Mouse (Mus musculus): ENCODE measurements at regions not wholly inside any gene's neighbourhood (a gene's known extent, or its start where the extent isn't known, plus 50 kb on each side); places are given as distances from the start of the nearest gene placed in this dataset.

GRCm38 (mm10) chr8:26845481-26846194 is 131.5 kb upstream of the Zfp703 start:
- H3K27ac ChIP-seq = no peak overlapping the region
- peaks cover 12% of the 10 kb centered on the region for H3K4me1 ChIP-seq
- no peaks in the 10 kb centered on the region for H3K36me3 ChIP-seq (replicated peaks)
- no peaks in the 10 kb centered on the region for H3K9me3 ChIP-seq
- H3K9ac ChIP-seq = no peak overlapping the region
- WGBS = 62% methylated on average over 11 of the region's 11 CpGs
- no peak overlapping the region for H3K4me3 ChIP-seq (replicated peaks)
- ATAC-seq (ENCODE audit: low FRiP score) = no peak
- H3K27me3 ChIP-seq = 0 out of 2 replicates have a peak, but pooled peaks cover 3% of the 10 kb centered on the region
- H3K4me2 ChIP-seq = no peak overlapping the region

- ATAC-seq (ENCODE audit: low FRiP score) = no peak
- Histone ChIP-seq H3K9me3 (no peaks in the 10 kb centered on the region), H3K4me1 (peaks cover 5% of the 10 kb centered on the region; the same call in 1 of the 2 replicates), H3K9ac (no peak overlapping the region), H3K27me3 (no peaks in the 10 kb centered on the region), H3K27ac (no peak overlapping the region), H3K4me2 (no peak overlapping the region), H3K4me3 (replicated peaks) (no peak overlapping the region), H3K36me3 (replicated peaks) (no peaks in the 10 kb centered on the region)
- WGBS = 90% methylated on average over 9 of the region's 9 CpGs
Measured at GRCm38 (mm10) chr8:26847009-26847408, 130.1 kb upstream of the Zfp703 start.

- WGBS = 87% methylated on average over 17 of the region's 17 CpGs
- H3K4me1 ChIP-seq = peaks cover 5% of the 10 kb centered on the region; the same call in 1 of the 2 replicates
- H3K27ac ChIP-seq = no peak overlapping the region
Measured at GRCm38 (mm10) chr8:26848098-26848772, 128.9 kb upstream of the Zfp703 start.

GRCm38 (mm10) chr8:26848955-26849684 is 128.0 kb upstream of the Zfp703 start:
- WGBS = 84% methylated on average over 19 of the region's 19 CpGs
- Histone ChIP-seq H3K4me3 (replicated peaks) (no peak overlapping the region), H3K27me3 (no peaks in the 10 kb centered on the region), H3K36me3 (replicated peaks) (no peaks in the 10 kb centered on the region), H3K4me2 (no peak overlapping the region), H3K9me3 (no peaks in the 10 kb centered on the region), H3K4me1 (peaks cover 5% of the 10 kb centered on the region; the same call in 1 of the 2 replicates), H3K9ac (no peak overlapping the region), H3K27ac (no peak overlapping the region)
- no peak for ATAC-seq (ENCODE audit: low FRiP score)

More at GRCm38 (mm10) chr8:26848098-26848772, 128.9 kb upstream of the Zfp703 start:
- Histone ChIP-seq H3K9me3 (no peaks in the 10 kb centered on the region), H3K9ac (no peak overlapping the region), H3K4me3 (replicated peaks) (no peak overlapping the region), H3K27me3 (no peaks in the 10 kb centered on the region), H3K4me2 (no peak overlapping the region), H3K36me3 (replicated peaks) (no peaks in the 10 kb centered on the region)
- ATAC-seq (ENCODE audit: low FRiP score) = no peak

- WGBS = 85% methylated on average over 18 of the region's 18 CpGs
- Histone ChIP-seq H3K9me3 (no peaks in the 10 kb centered on the region), H3K4me2 (no peak overlapping the region), H3K27ac (no peak overlapping the region), H3K9ac (no peak overlapping the region), H3K27me3 (no peaks in the 10 kb centered on the region), H3K4me3 (replicated peaks) (no peak overlapping the region), H3K4me1 (no peaks in the 10 kb centered on the region), H3K36me3 (replicated peaks) (no peaks in the 10 kb centered on the region)
- ATAC-seq (ENCODE audit: low FRiP score) = no peak
Measured at GRCm38 (mm10) chr8:26851871-26852800, 125.0 kb upstream of the Zfp703 start.

GRCm38 (mm10) chr8:26852921-26853320 is 124.2 kb upstream of the Zfp703 start:
- no peak for ATAC-seq (ENCODE audit: low FRiP score)
- 88% methylated on average over 8 of the region's 8 CpGs for WGBS

GRCm38 (mm10) chr8:26854557-26855238 is 122.4 kb upstream of the Zfp703 start:
- WGBS = 79% methylated on average over 12 of the region's 12 CpGs
- no peak overlapping the region for H3K4me3 ChIP-seq (replicated peaks)
- H3K36me3 ChIP-seq (replicated peaks) = no peaks in the 10 kb centered on the region
- H3K9me3 ChIP-seq = no peaks in the 10 kb centered on the region
- H3K4me2 ChIP-seq = no peak overlapping the region
- H3K27ac ChIP-seq = no peak overlapping the region
- H3K4me1 ChIP-seq = no peaks in the 10 kb centered on the region
- H3K9ac ChIP-seq = no peak overlapping the region
- ATAC-seq (ENCODE audit: low FRiP score) = no peak
- H3K27me3 ChIP-seq = no peaks in the 10 kb centered on the region

More at GRCm38 (mm10) chr8:26852921-26853320, 124.2 kb upstream of the Zfp703 start:
- no peaks in the 10 kb centered on the region for H3K36me3 ChIP-seq (replicated peaks)
- H3K4me1 ChIP-seq = no peaks in the 10 kb centered on the region
- no peak overlapping the region for H3K4me2 ChIP-seq
- no peaks in the 10 kb centered on the region for H3K9me3 ChIP-seq
- no peak overlapping the region for H3K4me3 ChIP-seq (replicated peaks)
- H3K27me3 ChIP-seq = no peaks in the 10 kb centered on the region
- no peak overlapping the region for H3K9ac ChIP-seq
- no peak overlapping the region for H3K27ac ChIP-seq

GRCm38 (mm10) chr8:26855256-26855655 is 121.9 kb upstream of the Zfp703 start:
- ATAC-seq (ENCODE audit: low FRiP score) = no peak
- H3K36me3 ChIP-seq (replicated peaks) = no peaks in the 10 kb centered on the region
- H3K4me3 ChIP-seq (replicated peaks) = no peak overlapping the region
- no peak overlapping the region for H3K4me2 ChIP-seq
- WGBS = 83% methylated on average over 6 of the region's 6 CpGs
- H3K27ac ChIP-seq = no peak overlapping the region
- no peaks in the 10 kb centered on the region for H3K9me3 ChIP-seq
- no peaks in the 10 kb centered on the region for H3K4me1 ChIP-seq
- no peaks in the 10 kb centered on the region for H3K27me3 ChIP-seq
- no peak overlapping the region for H3K9ac ChIP-seq

- Histone ChIP-seq H3K27ac (no peak overlapping the region), H3K4me3 (replicated peaks) (no peak overlapping the region), H3K9me3 (no peaks in the 10 kb centered on the region), H3K4me1 (no peaks in the 10 kb centered on the region), H3K27me3 (no peaks in the 10 kb centered on the region), H3K9ac (no peak overlapping the region), H3K36me3 (replicated peaks) (no peaks in the 10 kb centered on the region), H3K4me2 (no peak overlapping the region)
- 97% methylated on average over 2 of the region's 2 CpGs for WGBS
- ATAC-seq (ENCODE audit: low FRiP score) = no peak
Measured at GRCm38 (mm10) chr8:26864571-26864970, 112.6 kb upstream of the Zfp703 start.

- ATAC-seq (ENCODE audit: low FRiP score) = no peak
- no peak overlapping the region for H3K4me2 ChIP-seq
- no peak overlapping the region for H3K27ac ChIP-seq
- WGBS = 94% methylated on average over 10 of the region's 10 CpGs
- H3K9me3 ChIP-seq = peaks cover 1% of the 10 kb centered on the region
- H3K4me3 ChIP-seq (replicated peaks) = no peak overlapping the region
- no peaks in the 10 kb centered on the region for H3K27me3 ChIP-seq
- no peaks in the 10 kb centered on the region for H3K36me3 ChIP-seq (replicated peaks)
- H3K9ac ChIP-seq = no peak overlapping the region
- H3K4me1 ChIP-seq = no peaks in the 10 kb centered on the region
Measured at GRCm38 (mm10) chr8:26864971-26865370, 112.2 kb upstream of the Zfp703 start.

GRCm38 (mm10) chr8:26868101-26868848 is 108.8 kb upstream of the Zfp703 start:
- H3K4me3 ChIP-seq (replicated peaks) = no peak overlapping the region
- no peaks in the 10 kb centered on the region for H3K27me3 ChIP-seq
- H3K9me3 ChIP-seq = peaks cover 12% of the 10 kb centered on the region
- no peak overlapping the region for H3K9ac ChIP-seq
- H3K36me3 ChIP-seq (replicated peaks) = no peaks in the 10 kb centered on the region
- no peak overlapping the region for H3K4me2 ChIP-seq
- 70% methylated on average over 6 of the region's 6 CpGs for WGBS
- H3K27ac ChIP-seq = no peak overlapping the region
- ATAC-seq (ENCODE audit: low FRiP score) = no peak
- no peaks in the 10 kb centered on the region for H3K4me1 ChIP-seq

Data from forebrain, embryonic 12.5 days (tissue).